Mouse (Mus musculus): ENCODE data around the gene 5031439G07Rik. TPM values are rescaled to one million over a fixed set of nuclear protein-coding genes. Genes with fewer than 3 reads are reported as not detected.
A peak's percentile ranks its signal among the peaks of the same experiment; 100 is the strongest.

5031439G07Rik gene
- polyA plus RNA-seq, 1 experiment from 2014 or later = 4.4 TPM

DNA sequence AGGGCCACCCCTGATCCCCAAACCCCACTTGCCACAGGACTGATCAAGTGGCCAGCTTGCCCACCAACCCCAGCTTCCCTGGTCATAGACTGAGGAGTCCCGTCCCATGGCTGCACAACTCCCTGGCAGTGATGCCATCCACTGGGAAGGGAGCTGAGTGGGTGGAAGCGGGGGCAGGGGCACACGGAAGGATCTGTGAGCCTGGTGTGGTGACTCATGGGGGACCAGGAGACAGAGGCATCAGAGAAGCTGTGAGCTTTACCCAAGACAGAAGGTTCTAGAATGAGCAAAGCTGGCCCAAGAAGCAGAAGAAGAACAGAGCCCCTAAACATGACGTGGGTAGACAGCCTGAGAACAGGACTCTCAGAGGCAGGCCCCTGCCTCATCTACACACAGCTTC lies 38.3 kb downstream of the 5031439G07Rik start:
- ATAC-seq (replicated peaks; ENCODE audit: extremely low read depth, insufficient read depth, low FRiP score) = no peak

DNA sequence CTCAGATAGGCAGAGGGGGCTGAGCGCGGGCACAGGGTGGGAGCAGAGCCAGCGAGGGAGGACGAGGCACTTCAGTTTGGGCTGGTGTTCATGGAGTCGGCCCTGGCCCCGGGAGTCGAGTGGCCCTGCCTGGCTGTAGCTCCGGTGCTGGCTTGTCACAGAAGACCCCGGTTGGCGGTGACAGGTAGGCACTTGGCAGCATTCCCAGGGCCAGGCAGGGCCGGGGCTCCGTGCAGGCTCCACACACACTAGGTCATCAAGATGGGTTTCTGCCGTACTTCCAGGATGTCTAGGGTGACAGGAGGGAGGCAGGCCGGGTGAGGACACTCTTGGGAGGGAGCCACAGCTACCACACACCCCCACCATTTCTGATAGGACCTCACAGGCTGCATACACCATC lies 39.4 kb downstream of the 5031439G07Rik start:
- Histone ChIP-seq H3K36me3 (ENCODE audit: control insufficient read depth, insufficient read depth) (peaks cover 3% of the 10 kb centered on the region; the same call in 1 of the 2 replicates), H3K4me3 (ENCODE audit: low read length) (no peak overlapping the region), H3K9ac (ENCODE audit: low read length) (no peak overlapping the region), H3K4me1 (ENCODE audit: control insufficient read depth, insufficient read depth, low read length) (peaks cover 11% of the 10 kb centered on the region), H3K27ac (ENCODE audit: low read length) (no peak overlapping the region), H3K4me2 (ENCODE audit: low read depth, low read length) (no peak overlapping the region), H3K27me3 (ENCODE audit: control insufficient read depth, insufficient read depth, low read length) (no peaks in the 10 kb centered on the region), H3K9me3 (replicated peaks; ENCODE audit: control insufficient read depth, low read length) (no peaks in the 10 kb centered on the region)
- peak; percentile 52; the same call in 1 of the 2 replicates for ATAC-seq (replicated peaks; ENCODE audit: extremely low read depth, insufficient read depth, low FRiP score)
- 44% methylated on average over 14 of the region's 14 CpGs for WGBS

More for the DNA sequence above, 38.3 kb downstream of the 5031439G07Rik start:
- Histone ChIP-seq H3K27me3 (ENCODE audit: control insufficient read depth, insufficient read depth, low read length) (no peaks in the 10 kb centered on the region), H3K4me2 (ENCODE audit: low read depth, low read length) (no peak overlapping the region), H3K9me3 (replicated peaks; ENCODE audit: control insufficient read depth, low read length) (no peaks in the 10 kb centered on the region), H3K4me1 (ENCODE audit: control insufficient read depth, insufficient read depth, low read length) (peaks cover 6% of the 10 kb centered on the region; the same call in 1 of the 2 replicates), H3K27ac (ENCODE audit: low read length) (no peak overlapping the region), H3K36me3 (ENCODE audit: control insufficient read depth, insufficient read depth) (peaks cover 3% of the 10 kb centered on the region), H3K4me3 (ENCODE audit: low read length) (no peak overlapping the region), H3K9ac (ENCODE audit: low read length) (no peak overlapping the region)
- WGBS = 79% methylated on average over 4 of the region's 4 CpGs

DNA sequence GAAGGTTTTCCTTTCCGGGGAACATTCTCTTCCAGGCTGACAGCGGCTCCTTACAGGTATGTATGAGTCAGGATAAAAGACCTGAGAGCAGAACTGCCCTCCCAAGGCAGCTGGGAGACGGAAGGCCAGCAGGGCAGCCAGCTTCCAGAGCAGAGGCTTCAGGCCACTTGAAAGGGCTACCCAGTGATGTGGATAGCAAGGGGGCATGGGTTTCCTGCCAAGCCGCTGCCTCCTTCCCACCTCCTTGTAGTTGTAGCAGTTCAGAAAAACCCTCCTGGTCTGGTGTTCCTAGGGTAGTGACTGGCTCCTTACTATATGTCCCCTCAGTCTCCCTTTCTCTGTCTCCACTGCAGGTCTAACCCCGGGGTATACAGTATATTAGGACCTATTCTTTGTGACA lies 44.0 kb downstream of the 5031439G07Rik start:
- peaks cover 11% of the 10 kb centered on the region for H3K4me1 ChIP-seq (ENCODE audit: control insufficient read depth, insufficient read depth, low read length)
- no peak overlapping the region for H3K4me3 ChIP-seq (ENCODE audit: low read length)
- H3K27ac ChIP-seq (ENCODE audit: low read length) = no peak overlapping the region
- no peak overlapping the region for H3K4me2 ChIP-seq (ENCODE audit: low read depth, low read length)
- H3K9ac ChIP-seq (ENCODE audit: low read length) = no peak overlapping the region
- ATAC-seq (replicated peaks; ENCODE audit: extremely low read depth, insufficient read depth, low FRiP score) = no peak
- 68% methylated on average over 5 of the region's 5 CpGs for WGBS
- no peaks in the 10 kb centered on the region for H3K27me3 ChIP-seq (ENCODE audit: control insufficient read depth, insufficient read depth, low read length)
- H3K36me3 ChIP-seq (ENCODE audit: control insufficient read depth, insufficient read depth) = peaks cover 17% of the 10 kb centered on the region
- no peaks in the 10 kb centered on the region for H3K9me3 ChIP-seq (replicated peaks; ENCODE audit: control insufficient read depth, low read length)

DNA sequence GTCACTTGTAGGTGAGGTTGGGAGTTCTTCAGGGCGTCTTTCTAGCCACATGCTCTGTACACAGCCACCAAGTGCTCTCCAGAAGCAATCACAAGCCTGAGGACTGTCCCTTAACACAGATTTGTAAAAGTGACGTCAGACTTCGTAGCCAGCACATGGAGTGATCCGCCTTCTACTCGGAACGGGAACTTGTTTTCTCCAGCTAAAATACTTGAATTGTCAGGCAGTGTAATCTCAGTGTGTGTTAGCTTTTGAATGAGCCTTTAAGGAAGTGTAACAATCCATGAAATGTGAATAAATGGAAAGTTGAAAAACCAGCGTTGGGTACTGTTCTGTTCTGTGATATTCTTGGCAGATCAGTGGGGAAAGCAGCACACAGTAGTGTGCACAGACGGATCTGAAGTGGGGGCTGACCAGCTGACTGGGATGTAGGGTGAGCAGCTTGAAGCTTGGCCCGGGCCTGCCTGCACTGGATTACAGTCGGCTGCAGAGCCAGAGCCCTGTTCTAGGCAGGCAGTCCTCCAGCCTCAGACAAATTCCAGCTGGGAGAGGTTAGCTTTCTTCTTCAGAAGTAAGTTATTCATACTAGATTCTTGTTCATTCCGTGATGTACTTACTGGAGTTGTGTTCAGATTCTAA lies 45.6 kb downstream of the 5031439G07Rik start:
- peaks cover 32% of the 10 kb centered on the region for H3K36me3 ChIP-seq (ENCODE audit: control insufficient read depth, insufficient read depth)
- H3K9me3 ChIP-seq (replicated peaks; ENCODE audit: control insufficient read depth, low read length) = no peaks in the 10 kb centered on the region
- peaks cover 5% of the 10 kb centered on the region; the same call in 1 of the 2 replicates for H3K4me1 ChIP-seq (ENCODE audit: control insufficient read depth, insufficient read depth, low read length)
- WGBS = 63% methylated on average over 11 of the region's 11 CpGs
- no peak overlapping the region for H3K4me2 ChIP-seq (ENCODE audit: low read depth, low read length)
- H3K9ac ChIP-seq (ENCODE audit: low read length) = no peak overlapping the region
- no peak overlapping the region for H3K4me3 ChIP-seq (ENCODE audit: low read length)
- ATAC-seq (replicated peaks; ENCODE audit: extremely low read depth, insufficient read depth, low FRiP score) = no peak; the same call in 1 of the 2 replicates
- no peaks in the 10 kb centered on the region for H3K27me3 ChIP-seq (ENCODE audit: control insufficient read depth, insufficient read depth, low read length)
- 0 out of 2 replicates have a peak overlapping the region, but pooled peaks have one; percentile 15 for H3K27ac ChIP-seq (ENCODE audit: low read length)

DNA sequence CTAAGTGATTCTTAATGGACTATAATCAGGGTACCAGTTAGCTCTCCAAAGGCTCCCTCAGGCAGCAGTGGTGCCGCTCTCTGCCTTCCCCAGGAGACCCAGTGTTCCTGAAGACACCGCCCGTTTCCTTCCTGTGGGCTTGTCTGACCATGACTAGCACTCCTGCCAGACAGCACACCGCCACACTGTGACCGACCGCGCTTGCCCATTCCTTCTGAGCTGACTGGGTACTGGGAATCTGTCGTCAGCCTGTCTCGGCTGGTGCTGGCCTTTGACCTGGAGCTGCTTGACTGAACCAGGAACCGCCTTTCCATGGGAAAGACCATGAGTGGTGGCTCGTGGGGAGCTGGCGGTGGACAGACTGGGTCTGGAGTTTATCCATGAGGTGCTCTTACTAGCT lies 48.2 kb downstream of the 5031439G07Rik start:
- no peak overlapping the region for H3K4me3 ChIP-seq (ENCODE audit: low read length)
- WGBS = 59% methylated on average over 12 of the region's 12 CpGs
- no peaks in the 10 kb centered on the region for H3K9me3 ChIP-seq (replicated peaks; ENCODE audit: control insufficient read depth, low read length)
- H3K36me3 ChIP-seq (ENCODE audit: control insufficient read depth, insufficient read depth) = peaks cover 56% of the 10 kb centered on the region
- no peak for ATAC-seq (replicated peaks; ENCODE audit: extremely low read depth, insufficient read depth, low FRiP score)
- no peak overlapping the region for H3K4me2 ChIP-seq (ENCODE audit: low read depth, low read length)
- H3K4me1 ChIP-seq (ENCODE audit: control insufficient read depth, insufficient read depth, low read length) = peaks cover 5% of the 10 kb centered on the region; the same call in 1 of the 2 replicates
- no peak overlapping the region for H3K27ac ChIP-seq (ENCODE audit: low read length)
- no peak overlapping the region for H3K9ac ChIP-seq (ENCODE audit: low read length)
- no peaks in the 10 kb centered on the region for H3K27me3 ChIP-seq (ENCODE audit: control insufficient read depth, insufficient read depth, low read length)

DNA sequence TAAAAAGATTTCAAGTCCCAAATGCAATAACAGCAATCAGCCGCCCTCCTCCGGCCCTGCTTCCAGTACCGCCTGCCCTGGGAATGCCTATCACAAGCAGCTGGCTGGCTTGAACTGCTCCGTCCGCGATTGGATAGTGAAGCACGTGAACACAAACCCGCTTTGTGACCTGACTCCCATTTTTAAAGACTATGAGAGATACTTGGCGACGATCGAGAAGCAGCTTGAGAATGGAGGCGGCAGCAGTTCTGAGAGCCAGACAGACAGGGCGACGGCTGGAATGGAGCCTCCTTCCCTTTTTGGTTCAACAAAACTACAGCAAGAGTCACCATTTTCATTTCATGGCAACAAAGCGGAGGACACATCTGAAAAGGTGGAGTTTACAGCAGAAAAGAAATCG lies 53.5 kb downstream of the 5031439G07Rik start:
- Histone ChIP-seq H3K9ac (ENCODE audit: low read length) (no peak overlapping the region), H3K4me1 (ENCODE audit: control insufficient read depth, insufficient read depth, low read length) (no peaks in the 10 kb centered on the region), H3K4me2 (ENCODE audit: low read depth, low read length) (no peak overlapping the region), H3K9me3 (replicated peaks; ENCODE audit: control insufficient read depth, low read length) (no peaks in the 10 kb centered on the region), H3K27ac (ENCODE audit: low read length) (no peak overlapping the region), H3K36me3 (ENCODE audit: control insufficient read depth, insufficient read depth) (peaks cover 84% of the 10 kb centered on the region), H3K4me3 (ENCODE audit: low read length) (no peak overlapping the region), H3K27me3 (ENCODE audit: control insufficient read depth, insufficient read depth, low read length) (no peaks in the 10 kb centered on the region)
- no peak for ATAC-seq (replicated peaks; ENCODE audit: extremely low read depth, insufficient read depth, low FRiP score)
- WGBS = 88% methylated on average over 16 of the region's 16 CpGs

DNA sequence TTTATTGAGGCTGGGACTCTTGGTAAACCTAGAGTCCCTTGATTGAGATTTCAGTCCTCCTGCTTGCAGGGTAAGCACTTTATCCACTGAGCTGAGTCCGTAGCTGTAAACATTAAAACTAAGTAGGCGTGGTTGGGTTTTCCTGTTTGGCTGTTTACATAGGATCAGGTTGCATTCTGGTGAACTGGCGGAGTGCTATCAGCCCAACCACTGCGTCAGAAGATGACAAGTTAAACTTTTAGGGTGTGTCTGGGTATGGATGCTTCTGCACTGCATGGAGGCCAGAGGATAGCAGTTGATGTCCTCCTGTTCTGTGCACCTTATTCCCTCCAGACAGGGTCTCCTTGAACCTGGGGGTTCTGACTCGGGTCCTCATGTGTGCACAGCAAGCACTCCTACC lies 56.0 kb downstream of the 5031439G07Rik start:
- H3K36me3 ChIP-seq (ENCODE audit: control insufficient read depth, insufficient read depth) = peaks cover 81% of the 10 kb centered on the region

DNA sequence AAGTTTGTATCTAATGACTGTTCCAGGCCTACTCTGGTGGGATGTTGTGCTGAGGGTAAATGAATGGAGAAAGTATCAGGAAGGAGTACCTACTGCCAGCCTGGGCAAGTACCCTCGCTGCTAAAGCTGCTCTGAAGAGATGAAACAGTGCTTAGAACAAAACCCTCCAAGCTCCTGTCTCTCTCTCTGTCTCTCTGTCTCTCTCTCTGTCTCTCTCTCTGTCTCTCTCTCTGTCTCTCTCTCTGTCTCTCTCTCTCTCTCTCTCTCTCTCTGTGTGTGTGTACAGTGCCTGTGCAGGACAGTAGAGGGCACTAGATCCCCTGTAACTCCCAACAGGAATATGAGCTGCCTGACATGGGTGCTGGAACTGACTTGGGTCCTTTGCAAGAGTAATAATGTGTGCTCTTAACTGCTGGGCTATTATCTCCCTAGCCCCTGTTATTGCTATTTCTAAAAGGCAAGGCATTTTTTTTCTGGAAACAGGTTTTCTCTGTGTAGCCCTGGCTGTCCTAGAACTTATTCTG lies 62.8 kb downstream of the 5031439G07Rik start:
- peak overlapping the region; percentile 77 for H3K4me2 ChIP-seq (ENCODE audit: low read depth, low read length)
- no peaks in the 10 kb centered on the region for H3K9me3 ChIP-seq (replicated peaks; ENCODE audit: control insufficient read depth, low read length)
- no peak for ATAC-seq (replicated peaks; ENCODE audit: extremely low read depth, insufficient read depth, low FRiP score)

More for the DNA sequence above, 56.0 kb downstream of the 5031439G07Rik start:
- Histone ChIP-seq H3K9me3 (replicated peaks; ENCODE audit: control insufficient read depth, low read length) (no peaks in the 10 kb centered on the region), H3K4me2 (ENCODE audit: low read depth, low read length) (no peak overlapping the region), H3K4me3 (ENCODE audit: low read length) (no peak overlapping the region), H3K9ac (ENCODE audit: low read length) (no peak overlapping the region), H3K27me3 (ENCODE audit: control insufficient read depth, insufficient read depth, low read length) (no peaks in the 10 kb centered on the region), H3K27ac (ENCODE audit: low read length) (no peak overlapping the region), H3K4me1 (ENCODE audit: control insufficient read depth, insufficient read depth, low read length) (no peaks in the 10 kb centered on the region)
- 67% methylated on average over 5 of the region's 5 CpGs for WGBS
- no peak for ATAC-seq (replicated peaks; ENCODE audit: extremely low read depth, insufficient read depth, low FRiP score)

DNA sequence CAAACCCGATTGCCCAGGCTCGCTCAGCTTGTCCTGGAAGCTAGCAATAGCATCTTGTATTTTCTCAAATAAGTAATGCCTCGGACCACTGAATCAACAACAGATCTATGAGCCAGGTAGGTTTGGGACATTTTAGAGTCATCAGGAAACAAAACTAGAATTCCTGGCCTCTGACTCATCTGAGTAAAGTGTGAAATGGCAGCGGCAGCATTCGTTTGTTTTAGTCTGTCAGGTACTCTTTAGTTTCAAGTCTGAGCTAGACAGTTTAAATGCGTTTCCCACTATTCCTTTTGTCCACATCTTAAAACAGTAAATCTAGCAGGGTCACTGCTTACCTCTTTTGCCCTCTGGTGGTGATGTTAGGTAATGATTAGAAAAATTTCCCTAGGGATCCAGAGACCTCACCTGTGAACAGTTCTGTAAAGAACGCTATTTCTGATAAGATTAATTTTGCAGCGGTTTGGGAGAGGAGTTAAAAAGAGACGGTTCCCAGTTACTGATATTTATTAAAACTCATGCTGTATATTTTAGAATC lies 63.5 kb downstream of the 5031439G07Rik start:
- Histone ChIP-seq H3K27me3 (ENCODE audit: control insufficient read depth, insufficient read depth, low read length) (no peaks in the 10 kb centered on the region), H3K9me3 (replicated peaks; ENCODE audit: control insufficient read depth, low read length) (no peaks in the 10 kb centered on the region), H3K9ac (ENCODE audit: low read length) (peak overlapping the region; percentile 93), H3K27ac (ENCODE audit: low read length) (0 out of 2 replicates have a peak overlapping the region, but pooled peaks have one; percentile 24), H3K4me3 (ENCODE audit: low read length) (peak overlapping the region; percentile 83), H3K4me1 (ENCODE audit: control insufficient read depth, insufficient read depth, low read length) (peaks cover 20% of the 10 kb centered on the region), H3K36me3 (ENCODE audit: control insufficient read depth, insufficient read depth) (peaks cover 23% of the 10 kb centered on the region), H3K4me2 (ENCODE audit: low read depth, low read length) (peak overlapping the region; percentile 77)
- 7% methylated on average over 9 of the region's 9 CpGs for WGBS
- no peak for ATAC-seq (replicated peaks; ENCODE audit: extremely low read depth, insufficient read depth, low FRiP score)

More for the DNA sequence above, 62.8 kb downstream of the 5031439G07Rik start:
- Histone ChIP-seq H3K27me3 (ENCODE audit: control insufficient read depth, insufficient read depth, low read length) (no peaks in the 10 kb centered on the region), H3K36me3 (ENCODE audit: control insufficient read depth, insufficient read depth) (peaks cover 30% of the 10 kb centered on the region), H3K4me3 (ENCODE audit: low read length) (no peak overlapping the region), H3K9ac (ENCODE audit: low read length) (no peak overlapping the region), H3K27ac (ENCODE audit: low read length) (no peak overlapping the region), H3K4me1 (ENCODE audit: control insufficient read depth, insufficient read depth, low read length) (peaks cover 20% of the 10 kb centered on the region)
- 64% methylated on average over 1 of the region's 1 CpGs for WGBS
